Mouse (Mus musculus) liver, embryonic 16.5 days (tissue): Measurements from ENCODE around the gene Phf13. TPM values are rescaled to one million over a fixed set of nuclear protein-coding genes. Genes with fewer than 3 reads are reported as not detected.
"Not testable (repeated sequence)": the region's sequence is repeated elsewhere in the genome, so short reads cannot be mapped to it uniquely, and the experiment has no call there.

Experiments used
- ATAC-seq: fragments of 200-750 bp; cut with Nextera tagmentation; 2 replicates; pipeline ENCODE4 v1.8.0; 2017; ENCODE audit warnings: low read depth, mild to moderate bottlenecking, moderate number of reproducible peaks, moderate library complexity
- H3K27ac ChIP-seq: fragments of 300-500 bp; sonication (generic); 2 replicates; pipeline ENCODE4 v1.5.1; 2014; ENCODE audit warnings: mild to moderate bottlenecking, low read length
- H3K27me3 ChIP-seq: fragments of 300-500 bp; sonication (generic); 2 replicates; pipeline ENCODE4 v1.6.1; 2014; ENCODE audit warnings: low read depth, low read length, mixed read lengths; ENCODE audit not compliant: control insufficient read depth, insufficient read depth
- H3K36me3 ChIP-seq: fragments of 300-500 bp; sonication (generic); 2 replicates; pipeline ENCODE4 v1.6.1; 2014; ENCODE audit warnings: mild to moderate bottlenecking; ENCODE audit not compliant: control insufficient read depth, insufficient read depth
- H3K4me1 ChIP-seq: fragments of 300-500 bp; sonication (generic); 2 replicates; pipeline ENCODE4 v1.6.1; 2014; ENCODE audit warnings: low read depth, low read length, mixed read lengths; ENCODE audit not compliant: control insufficient read depth
- H3K4me2 ChIP-seq: fragments of 300-500 bp; sonication (generic); 2 replicates; pipeline ENCODE4 v1.6.1; 2014; ENCODE audit warnings: low read depth, low read length, mixed read lengths
- H3K4me3 ChIP-seq: fragments of 300-500 bp; sonication (generic); 2 replicates; pipeline ENCODE4 v1.5.1; 2014; ENCODE audit warnings: low read depth, mild to moderate bottlenecking, low read length
- H3K9ac ChIP-seq: fragments of 300-500 bp; sonication (generic); 2 replicates; pipeline ENCODE4 v1.6.1; 2014; ENCODE audit warnings: low read depth, low read length
- H3K9me3 ChIP-seq: fragments of 300-500 bp; sonication (generic); replicated peaks from 2 replicates; pipeline ENCODE4 v1.6.1; 2016; ENCODE audit warnings: low read length; ENCODE audit not compliant: control insufficient read depth
- WGBS: fragments of 180-500 bp; shearing (Covaris S2); extraction: QIAGEN DNeasy Blood & Tissue Kit; methylation state at CpG from one replicate; pipeline ENCODE4 v1.1.7; 2014; ENCODE audit not compliant: insufficient replicate concordance; 5-methylcytosine and 5-hydroxymethylcytosine counted together
- polyA plus RNA-seq: library from polyadenylated mRNA; unstranded; fragments of >200 nt; fragmentation: Nextera tagmentation; extraction: Ambion mirVana; gene quantifications from 2 replicates; pipeline ENCODE4 v1.2.1, GENCODE M21; 2015

Phf13 gene
- polyA plus RNA-seq: 4.1 and 4.5 TPM in 2 replicates

DNA sequence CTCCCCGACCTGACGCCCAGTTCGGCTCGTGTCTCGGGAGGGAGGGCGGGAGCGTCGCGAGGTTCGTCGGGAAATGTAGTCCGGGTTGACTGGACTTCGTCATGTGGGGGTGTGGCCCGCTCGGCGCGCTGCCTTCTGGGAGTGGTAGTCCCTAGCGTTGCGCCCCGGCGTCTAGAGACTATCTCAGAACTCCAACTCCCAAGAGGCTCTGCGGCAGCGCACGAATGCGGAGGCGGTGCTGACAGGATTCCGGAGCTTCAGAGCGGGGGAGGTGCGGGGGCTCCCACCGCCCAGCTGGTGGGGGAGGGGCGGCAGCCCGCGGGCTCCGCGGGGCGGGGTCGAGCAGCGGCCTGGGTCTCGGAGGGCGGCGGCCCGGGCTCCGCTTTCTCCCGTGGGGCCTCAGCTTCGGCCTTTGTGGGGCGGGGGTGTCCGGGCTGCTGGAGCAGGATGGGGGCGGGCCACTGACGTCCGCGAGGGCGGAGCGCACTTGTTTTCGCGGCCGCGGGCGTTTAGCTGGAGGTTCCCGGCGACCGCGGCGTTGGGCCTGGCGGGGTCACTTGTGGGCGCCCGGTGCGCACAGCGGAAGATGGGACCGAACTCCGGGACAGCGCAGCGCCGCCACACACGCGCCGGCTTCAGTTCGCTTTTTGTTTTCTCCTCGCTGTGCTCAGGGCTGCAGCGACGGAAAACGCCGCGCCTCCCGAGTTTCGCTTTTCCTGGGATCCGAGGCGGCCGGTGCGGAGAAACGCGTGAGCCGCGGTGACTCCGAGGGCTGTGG is at the start of gene Phf13:
Phf13 (minus strand) TSS at position 86 of the 778 bp plus-strand sequence.
- H3K4me1 ChIP-seq: peaks cover 32% of the 10 kb centered on the region
- under 1% methylated on average over 92 of the region's 94 CpGs for WGBS
- H3K4me3 ChIP-seq: peak within 1 kb of the TSS; percentile 92

DNA sequence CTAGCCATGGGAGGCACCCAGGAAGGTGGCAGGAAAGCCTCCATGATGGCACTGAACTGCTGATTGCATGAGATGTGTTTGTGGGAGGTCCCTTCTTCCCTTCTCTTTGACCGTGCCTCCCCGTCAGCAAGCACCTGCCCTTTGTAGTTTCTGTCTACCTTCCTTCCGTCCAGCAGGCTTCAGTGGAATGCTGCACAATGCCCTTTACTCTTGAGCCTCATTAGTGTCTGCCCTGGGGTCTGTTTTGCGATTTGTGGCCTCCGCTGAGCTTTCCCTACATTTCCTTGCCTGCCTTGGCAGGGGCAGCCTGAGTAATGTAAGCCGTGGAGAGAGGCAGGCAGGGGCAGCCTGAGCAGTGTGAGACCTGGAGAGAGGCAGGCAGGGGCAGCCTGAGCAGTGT is 48.6 kb upstream of the Phf13 start:
- Histone ChIP-seq H3K27me3 (no peaks in the 10 kb centered on the region), H3K4me2 (no peak overlapping the region), H3K36me3 (peaks cover 46% of the 10 kb centered on the region), H3K9me3 (no peaks in the 10 kb centered on the region), H3K4me3 (no peak overlapping the region), H3K27ac (no peak overlapping the region), H3K9ac (no peak overlapping the region), H3K4me1 (peaks cover 15% of the 10 kb centered on the region)
- no peak for ATAC-seq
- WGBS: 74% methylated on average over 6 of the region's 6 CpGs

More for the DNA sequence above, at the start of gene Phf13:
- Histone ChIP-seq H3K27ac (peak within 1 kb of the TSS; percentile 97), H3K36me3 (peaks cover 10% of the 10 kb centered on the region), H3K27me3 (peaks cover 33% of the 10 kb centered on the region), H3K4me2 (peak within 1 kb of the TSS; percentile 100), H3K9me3 (no peaks in the 10 kb centered on the region), H3K9ac (peak within 1 kb of the TSS; percentile 95)
- peak; percentile 95 for ATAC-seq

DNA sequence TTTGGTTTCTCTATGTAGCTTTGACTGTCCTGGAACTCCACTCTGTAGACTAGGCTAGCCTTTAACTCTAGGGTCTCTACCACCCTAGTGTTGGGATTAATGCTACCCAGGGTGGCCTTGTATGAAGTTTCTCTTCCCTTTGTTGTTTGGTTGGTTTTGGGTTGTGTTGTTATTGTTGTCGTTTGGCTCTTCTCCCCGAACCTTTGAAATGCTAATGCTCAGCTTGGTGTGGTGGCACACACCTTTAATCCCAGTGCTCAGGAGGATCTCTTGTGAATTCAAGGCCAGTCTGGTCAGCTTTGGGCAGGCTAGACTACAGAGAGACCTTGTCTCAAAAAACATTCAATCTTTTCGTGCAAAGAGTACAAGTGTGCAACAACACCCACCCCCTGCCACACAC is 47.1 kb upstream of the Phf13 start:
- Histone ChIP-seq H3K9ac (no peak overlapping the region), H3K27me3 (no peaks in the 10 kb centered on the region), H3K4me1 (peaks cover 15% of the 10 kb centered on the region), H3K27ac (no peak overlapping the region), H3K9me3 (no peaks in the 10 kb centered on the region), H3K36me3 (peaks cover 40% of the 10 kb centered on the region), H3K4me3 (no peak overlapping the region), H3K4me2 (no peak overlapping the region)
- ATAC-seq: no peak
- 89% methylated on average over 3 of the region's 3 CpGs for WGBS

DNA sequence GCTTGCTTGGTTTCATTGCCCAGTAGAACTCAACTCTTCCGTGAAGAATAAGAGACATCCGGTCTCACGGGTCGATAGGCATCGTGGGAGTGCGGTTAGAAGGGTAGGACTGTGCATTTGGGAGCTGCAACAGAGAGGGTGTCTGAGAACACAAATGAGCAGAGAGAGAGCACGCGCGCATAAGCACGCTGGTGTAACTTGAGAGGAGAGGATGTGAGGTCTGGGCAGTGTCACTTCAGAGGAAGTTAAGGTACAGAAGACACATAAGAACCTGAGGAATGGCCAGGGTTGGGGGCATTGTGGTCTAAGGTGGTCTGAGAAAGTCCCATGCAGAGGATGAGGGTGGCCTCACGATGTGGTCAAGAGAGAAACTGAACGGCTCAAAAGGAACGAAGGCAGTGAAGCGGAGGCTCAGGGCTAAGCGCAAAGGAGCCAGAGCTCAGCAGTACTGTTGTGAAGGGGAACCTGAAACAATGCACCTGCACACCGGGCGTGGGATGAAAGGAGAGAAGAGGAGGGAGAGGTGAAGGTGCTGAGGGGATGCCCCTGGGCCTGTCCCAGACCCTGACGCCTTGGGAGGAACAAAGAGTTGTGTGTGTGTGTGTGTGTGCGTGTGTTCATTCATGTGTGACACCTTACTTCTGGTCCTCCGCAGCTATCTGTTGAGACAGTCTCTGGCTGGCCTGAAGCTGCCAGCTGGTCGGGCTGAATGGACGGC is 46.0 kb upstream of the Phf13 start:
- H3K9me3 ChIP-seq: no peaks in the 10 kb centered on the region
- no peak overlapping the region for H3K4me2 ChIP-seq
- peaks cover 29% of the 10 kb centered on the region for H3K36me3 ChIP-seq
- no peak overlapping the region for H3K27ac ChIP-seq
- H3K4me1 ChIP-seq: peaks cover 15% of the 10 kb centered on the region
- WGBS: 92% methylated on average over 22 of the region's 22 CpGs
- no peak for ATAC-seq
- H3K27me3 ChIP-seq: no peaks in the 10 kb centered on the region
- H3K9ac ChIP-seq: no peak overlapping the region
- no peak overlapping the region for H3K4me3 ChIP-seq

DNA sequence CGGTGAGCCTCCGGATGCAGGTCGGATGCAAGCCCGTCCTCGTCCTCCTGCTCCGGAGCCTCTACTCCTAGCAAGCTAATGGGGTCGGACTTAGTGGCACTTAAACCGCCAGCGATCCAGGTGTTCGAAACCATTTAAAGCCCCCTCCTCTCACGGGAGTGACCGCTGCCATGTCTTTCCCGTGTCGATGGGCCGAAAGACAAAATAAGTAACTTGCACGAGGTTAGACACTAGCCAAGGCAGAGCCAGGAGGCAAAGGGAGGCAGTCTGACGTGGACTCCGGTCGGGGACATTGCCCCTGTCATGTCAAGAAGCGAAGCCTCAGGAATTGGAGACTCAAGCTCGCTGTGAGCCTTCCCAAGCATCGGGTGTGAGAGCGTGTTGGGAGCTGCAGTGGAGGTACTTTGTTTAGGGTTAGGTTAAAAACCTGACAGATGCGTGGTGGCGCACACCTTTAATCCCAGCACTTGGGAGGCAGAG is 43.8 kb upstream of the Phf13 start:
- 1% methylated on average over 25 of the region's 25 CpGs for WGBS
- H3K9ac ChIP-seq: peak overlapping the region; percentile 82
- no peak overlapping the region; the same call in 1 of the 2 replicates for H3K27ac ChIP-seq
- H3K4me2 ChIP-seq: peak overlapping the region; percentile 80
- H3K4me3 ChIP-seq: peak overlapping the region; percentile 91
- H3K4me1 ChIP-seq: peaks cover 15% of the 10 kb centered on the region
- peaks cover 15% of the 10 kb centered on the region for H3K36me3 ChIP-seq
- ATAC-seq: no peak
- no peaks in the 10 kb centered on the region for H3K9me3 ChIP-seq
- no peaks in the 10 kb centered on the region for H3K27me3 ChIP-seq

DNA sequence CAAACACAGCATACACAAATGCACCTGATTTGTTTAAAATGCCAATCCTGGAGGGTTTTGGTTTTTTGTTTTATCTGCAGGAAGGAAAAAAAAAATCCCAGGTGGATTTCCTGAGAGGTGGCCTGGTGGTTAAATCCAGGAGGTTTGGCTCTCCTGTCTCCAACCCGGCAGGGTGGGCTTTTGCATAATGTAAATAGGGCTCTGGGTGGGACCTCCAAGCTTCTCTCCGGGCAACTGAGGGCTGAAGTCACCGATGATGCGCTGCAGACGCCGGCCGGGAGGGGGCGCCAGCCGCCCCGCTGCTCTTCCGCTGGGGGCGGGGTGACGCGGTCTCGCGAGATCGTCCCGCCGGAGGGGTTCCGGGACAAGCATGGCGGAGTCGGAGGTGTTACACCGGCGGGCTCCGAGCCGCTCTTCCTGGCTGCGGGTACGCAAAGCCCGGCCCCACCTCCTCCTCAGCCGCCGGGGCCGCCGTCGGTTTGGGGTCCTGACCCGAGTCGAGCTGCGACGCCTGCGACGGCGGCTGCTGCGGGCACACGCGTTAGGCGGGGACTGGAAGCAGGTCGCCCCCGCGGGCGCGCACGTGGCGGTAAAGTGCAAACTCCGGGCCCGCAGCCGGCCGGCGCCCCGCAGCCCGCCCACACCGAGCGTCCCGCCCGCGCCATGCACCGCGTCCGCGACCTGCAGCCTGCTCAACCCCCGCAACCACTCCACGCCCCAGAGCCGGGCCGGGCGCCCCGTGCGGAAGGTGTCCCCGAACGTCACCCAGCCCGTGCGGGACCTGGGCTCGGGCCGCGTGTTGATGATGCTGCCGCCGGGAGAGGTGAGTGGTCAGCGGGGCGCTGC is 43.1 kb upstream of the Phf13 start, which contains the start of gene Nol9:
Nol9 (plus strand) TSS at position 337 of the 846 bp plus-strand sequence.
- peak within 1 kb of the TSS; percentile 80 for H3K4me2 ChIP-seq
- H3K27me3 ChIP-seq: no peaks in the 10 kb centered on the region
- peak within 1 kb of the TSS; percentile 82 for H3K9ac ChIP-seq
- peak; percentile 89 for ATAC-seq
- peak within 1 kb of the TSS; percentile 91 for H3K4me3 ChIP-seq
- peak within 1 kb of the TSS; percentile 26; the same call in 1 of the 2 replicates for H3K27ac ChIP-seq
- peaks cover 15% of the 10 kb centered on the region for H3K36me3 ChIP-seq
- WGBS: under 1% methylated on average over 85 of the region's 86 CpGs
- H3K4me1 ChIP-seq: peaks cover 15% of the 10 kb centered on the region
- H3K9me3 ChIP-seq: no peaks in the 10 kb centered on the region

DNA sequence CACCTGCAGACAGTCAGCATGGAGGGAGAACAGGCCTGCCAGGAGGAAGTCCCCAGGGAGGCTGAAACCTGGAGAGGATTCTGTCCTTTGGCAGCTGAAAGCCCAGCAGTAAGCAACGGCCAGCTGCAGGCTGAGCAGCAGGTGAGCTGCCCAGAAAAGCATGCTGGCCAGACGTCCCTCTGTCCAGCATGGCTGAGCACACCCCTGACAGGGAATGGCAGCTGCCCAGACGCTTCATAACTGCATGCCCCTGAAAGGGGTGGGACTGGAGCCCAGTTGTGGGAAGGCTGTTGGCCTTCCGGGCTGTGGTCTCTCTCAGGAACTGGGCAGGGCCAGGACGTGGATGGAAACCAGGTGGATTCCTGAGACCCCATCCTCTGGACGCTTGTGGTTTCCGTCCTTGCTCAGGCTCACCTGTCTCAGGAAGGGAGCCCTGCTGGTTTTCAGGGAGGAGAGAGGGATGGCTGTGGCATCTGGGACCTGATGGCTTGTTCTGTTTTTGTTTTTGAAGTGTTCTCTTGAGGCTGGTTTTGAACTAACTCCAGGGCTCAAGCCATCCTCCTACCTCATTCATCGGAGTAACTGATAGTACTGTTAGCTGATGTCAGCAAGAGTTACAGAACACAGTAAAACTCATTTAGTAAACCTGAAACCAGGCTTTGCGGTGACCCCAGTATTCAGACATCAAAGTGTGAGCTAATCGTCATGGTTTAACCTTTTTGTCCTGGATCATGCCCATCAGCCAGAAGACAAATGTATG is 42.3 kb upstream of the Phf13 start, which contains the start of gene Tas1r1:
Tas1r1 (minus strand) TSS at position 344 of the 760 bp plus-strand sequence.
- Histone ChIP-seq H3K36me3 (peaks cover 15% of the 10 kb centered on the region), H3K9ac (peak within 1 kb of the TSS; percentile 82), H3K9me3 (no peaks in the 10 kb centered on the region), H3K27me3 (no peaks in the 10 kb centered on the region), H3K27ac (peak within 1 kb of the TSS; percentile 26; the same call in 1 of the 2 replicates), H3K4me2 (peak within 1 kb of the TSS; percentile 80), H3K4me3 (peak within 1 kb of the TSS; percentile 91), H3K4me1 (peaks cover 15% of the 10 kb centered on the region)
- WGBS: 31% methylated on average over 10 of the region's 10 CpGs
- no peak for ATAC-seq

DNA sequence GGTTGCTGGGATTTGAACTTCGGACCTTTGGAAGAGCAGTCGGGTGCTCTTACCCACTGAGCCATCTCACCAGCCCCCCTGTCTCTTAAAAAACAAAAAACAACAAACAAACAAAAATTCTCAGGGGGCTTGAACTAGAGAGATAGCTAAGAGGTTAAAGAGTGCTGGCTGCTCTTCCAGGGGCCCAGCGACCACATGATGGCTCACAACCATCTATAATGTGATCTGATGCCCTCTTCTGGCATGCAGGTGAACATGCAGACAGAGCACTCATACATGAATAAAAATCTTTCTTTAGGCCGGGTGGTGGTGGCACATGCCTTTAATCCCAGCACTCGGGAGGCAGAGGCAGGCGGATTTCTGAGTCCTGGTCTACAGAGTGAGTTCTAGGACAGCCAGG is 40.4 kb upstream of the Phf13 start:
- H3K9ac ChIP-seq, H3K9me3 ChIP-seq, H3K27ac ChIP-seq, H3K27me3 ChIP-seq, H3K4me3 ChIP-seq, H3K36me3 ChIP-seq, H3K4me2 ChIP-seq, ATAC-seq: not testable (repeated sequence)
- peaks cover 15% of the 10 kb centered on the region for H3K4me1 ChIP-seq
- WGBS: 79% methylated on average over 6 of the region's 6 CpGs
